Mouse (Mus musculus): ENCODE data around the gene Cep72. TPM values are rescaled to one million over a fixed set of nuclear protein-coding genes. Genes with fewer than 3 reads are reported as not detected.
"Not testable (repeated sequence)": the region's sequence is repeated elsewhere in the genome, so short reads cannot be mapped to it uniquely, and the experiment has no call there.

Cep72 gene
- polyA plus RNA-seq, 1 experiment from 2014 or later: 9.1 TPM

GRCm38 (mm10) chr13:74028116-74028515 lies 34.0 kb downstream of the Cep72 start:
- H3K36me3 ChIP-seq: no peaks in the 10 kb centered on the region
- H3K4me1 ChIP-seq: no peaks in the 10 kb centered on the region
- H3K9me3 ChIP-seq (replicated peaks): no peaks in the 10 kb centered on the region
- H3K9ac ChIP-seq: no peak overlapping the region
- H3K4me3 ChIP-seq: no peak overlapping the region
- no peak overlapping the region for H3K27ac ChIP-seq
- no peak for ATAC-seq
- 61% methylated on average over 2 of the region's 2 CpGs for WGBS (ENCODE audit: insufficient replicate concordance)
- no peak overlapping the region for H3K4me2 ChIP-seq
- no peaks in the 10 kb centered on the region for H3K27me3 ChIP-seq (replicated peaks)

GRCm38 (mm10) chr13:74026215-74026614 lies 35.9 kb downstream of the Cep72 start:
- no peak overlapping the region for H3K4me3 ChIP-seq
- H3K4me2 ChIP-seq: no peak overlapping the region
- peaks cover 6% of the 10 kb centered on the region; the same call in 1 of the 2 replicates for H3K27me3 ChIP-seq (replicated peaks)
- WGBS (ENCODE audit: insufficient replicate concordance): 31% methylated on average over 2 of the region's 2 CpGs
- no peaks in the 10 kb centered on the region for H3K36me3 ChIP-seq
- 0 out of 2 replicates have a peak, but pooled peaks have one; percentile 36 for ATAC-seq
- H3K27ac ChIP-seq: no peak overlapping the region
- no peaks in the 10 kb centered on the region for H3K9me3 ChIP-seq (replicated peaks)
- H3K4me1 ChIP-seq: no peaks in the 10 kb centered on the region
- no peak overlapping the region for H3K9ac ChIP-seq

GRCm38 (mm10) chr13:74025151-74026081 lies 36.7 kb downstream of the Cep72 start:
- peaks cover 6% of the 10 kb centered on the region; the same call in 1 of the 2 replicates for H3K27me3 ChIP-seq (replicated peaks)
- no peaks in the 10 kb centered on the region for H3K9me3 ChIP-seq (replicated peaks)
- H3K4me3 ChIP-seq: no peak overlapping the region
- no peak overlapping the region for H3K4me2 ChIP-seq
- H3K27ac ChIP-seq: no peak overlapping the region
- H3K4me1 ChIP-seq: no peaks in the 10 kb centered on the region
- ATAC-seq: peak; percentile 31; the same call in 1 of the 2 replicates
- no peaks in the 10 kb centered on the region for H3K36me3 ChIP-seq
- H3K9ac ChIP-seq: no peak overlapping the region
- 61% methylated on average over 4 of the region's 4 CpGs for WGBS (ENCODE audit: insufficient replicate concordance)

GRCm38 (mm10) chr13:74019006-74019405 lies 43.1 kb downstream of the Cep72 start:
- peaks cover 10% of the 10 kb centered on the region for H3K4me1 ChIP-seq
- not testable (repeated sequence) for H3K4me2 ChIP-seq; H3K9ac ChIP-seq; ATAC-seq; H3K36me3 ChIP-seq; H3K4me3 ChIP-seq; H3K27ac ChIP-seq; H3K9me3 ChIP-seq (replicated peaks)
- 83% methylated on average over 8 of the region's 8 CpGs for WGBS (ENCODE audit: insufficient replicate concordance)
- H3K27me3 ChIP-seq (replicated peaks): peaks cover 23% of the 10 kb centered on the region

- 28% methylated on average over 4 of the region's 4 CpGs for WGBS (ENCODE audit: insufficient replicate concordance)
- Histone ChIP-seq H3K4me2 (0 out of 2 replicates have a peak overlapping the region, but pooled peaks have one; percentile 2), H3K4me1 (peaks cover 10% of the 10 kb centered on the region), H3K9me3 (replicated peaks) (no peaks in the 10 kb centered on the region), H3K4me3 (no peak overlapping the region), H3K27me3 (replicated peaks) (peaks cover 30% of the 10 kb centered on the region), H3K9ac (no peak overlapping the region), H3K27ac (no peak overlapping the region), H3K36me3 (no peaks in the 10 kb centered on the region)
- peak; percentile 63 for ATAC-seq
Observed at GRCm38 (mm10) chr13:74017426-74017825, 44.7 kb downstream of the Cep72 start.

GRCm38 (mm10) chr13:74015908-74016307 lies 46.2 kb downstream of the Cep72 start:
- Histone ChIP-seq H3K9ac (no peak overlapping the region), H3K36me3 (no peaks in the 10 kb centered on the region), H3K27ac (no peak overlapping the region), H3K9me3 (replicated peaks) (no peaks in the 10 kb centered on the region), H3K4me2 (no peak overlapping the region), H3K4me3 (no peak overlapping the region), H3K4me1 (peaks cover 10% of the 10 kb centered on the region), H3K27me3 (replicated peaks) (peaks cover 45% of the 10 kb centered on the region)
- ATAC-seq: no peak
- WGBS (ENCODE audit: insufficient replicate concordance): 63% methylated on average over 4 of the region's 4 CpGs

GRCm38 (mm10) chr13:74010678-74011077 lies 51.4 kb downstream of the Cep72 start:
- peak overlapping the region; percentile 85 for H3K4me2 ChIP-seq
- H3K4me1 ChIP-seq: peaks cover 26% of the 10 kb centered on the region
- H3K9me3 ChIP-seq (replicated peaks): no peaks in the 10 kb centered on the region
- peaks cover 84% of the 10 kb centered on the region for H3K27me3 ChIP-seq (replicated peaks)
- peak overlapping the region; percentile 57; the same call in 1 of the 2 replicates for H3K4me3 ChIP-seq
- ATAC-seq: no peak
- H3K9ac ChIP-seq: no peak overlapping the region
- H3K27ac ChIP-seq: no peak overlapping the region
- WGBS (ENCODE audit: insufficient replicate concordance): 13% methylated on average over 3 of the region's 3 CpGs
- H3K36me3 ChIP-seq: no peaks in the 10 kb centered on the region

- Histone ChIP-seq H3K4me1 (peaks cover 26% of the 10 kb centered on the region), H3K9ac (peak overlapping the region; percentile 23; the same call in 1 of the 2 replicates), H3K9me3 (replicated peaks) (no peaks in the 10 kb centered on the region), H3K27ac (no peak overlapping the region), H3K4me2 (peak overlapping the region; percentile 85), H3K27me3 (replicated peaks) (peaks cover 88% of the 10 kb centered on the region), H3K4me3 (peak overlapping the region; percentile 57), H3K36me3 (no peaks in the 10 kb centered on the region)
- ATAC-seq: peak; percentile 7; the same call in 1 of the 2 replicates
- WGBS (ENCODE audit: insufficient replicate concordance): 2% methylated on average over 54 of the region's 55 CpGs
Observed at GRCm38 (mm10) chr13:74009791-74010614, 52.1 kb downstream of the Cep72 start.

GRCm38 (mm10) chr13:74008948-74009718 lies 53.0 kb downstream of the Cep72 start, which contains the start of gene Tppp:
Gene Tppp, plus strand, starts transcription at chr13:74009407.
- Histone ChIP-seq H3K4me3 (peak within 1 kb of the TSS; percentile 57), H3K9me3 (replicated peaks) (no peaks in the 10 kb centered on the region), H3K4me2 (peak within 1 kb of the TSS; percentile 85), H3K27ac (no peak within 1 kb of the TSS), H3K27me3 (replicated peaks) (peaks cover 90% of the 10 kb centered on the region), H3K9ac (peak within 1 kb of the TSS; percentile 61), H3K4me1 (peaks cover 26% of the 10 kb centered on the region), H3K36me3 (no peaks in the 10 kb centered on the region)
- ATAC-seq: peak; percentile 98
- under 1% methylated on average over 56 of the region's 56 CpGs for WGBS (ENCODE audit: insufficient replicate concordance)

GRCm38 (mm10) chr13:74008216-74008615 lies 53.9 kb downstream of the Cep72 start:
- not testable (repeated sequence) for ATAC-seq; H3K36me3 ChIP-seq; H3K9me3 ChIP-seq (replicated peaks); H3K9ac ChIP-seq; H3K27ac ChIP-seq; H3K4me3 ChIP-seq
- 60% methylated on average over 2 of the region's 2 CpGs for WGBS (ENCODE audit: insufficient replicate concordance)
- peaks cover 84% of the 10 kb centered on the region for H3K27me3 ChIP-seq (replicated peaks)
- peak overlapping the region; percentile 85 for H3K4me2 ChIP-seq
- H3K4me1 ChIP-seq: peaks cover 26% of the 10 kb centered on the region

GRCm38 (mm10) chr13:74006881-74007280 lies 55.2 kb downstream of the Cep72 start:
- not testable (repeated sequence) for H3K4me2 ChIP-seq; ATAC-seq; H3K36me3 ChIP-seq; H3K9me3 ChIP-seq (replicated peaks); H3K4me3 ChIP-seq; H3K27ac ChIP-seq; H3K9ac ChIP-seq
- WGBS (ENCODE audit: insufficient replicate concordance): 73% methylated on average over 4 of the region's 4 CpGs
- H3K4me1 ChIP-seq: peaks cover 26% of the 10 kb centered on the region
- H3K27me3 ChIP-seq (replicated peaks): peaks cover 71% of the 10 kb centered on the region

Measured in liver, embryonic 12.5 days (tissue).